Mouse (Mus musculus) erythroid progenitor cell, adult 5-6 weeks (primary cell): Measurements from ENCODE around the gene Krt78. TPM values are rescaled to one million over a fixed set of nuclear protein-coding genes. Genes with fewer than 3 reads are reported as not detected.
"Not testable (repeated sequence)": the region's sequence is repeated elsewhere in the genome, so short reads cannot be mapped to it uniquely, and the experiment has no call there.

Source experiments
- ATAC-seq: replicated peaks from 2 replicates; pipeline ENCODE4 v1.8.0; 2016; ENCODE audit warnings: moderate number of reproducible peaks, mild to moderate bottlenecking, moderate TSS enrichment, inconsistent platforms; ENCODE audit not compliant: poor library complexity, low FRiP score, severe bottlenecking
- total RNA-seq, 2 experiments: library from RNA; stranded (forward) in 1 of 2; stranded (reverse) in 1 of 2; fragments of 150-400 nt in 1 of 2; fragments of 186-747, 209-891 nt in 1 of 2; gene quantifications; 2 replicates each; pipeline versions ENCODE4 v1.2.3 to v1.2.4; 2015 to 2017; ENCODE audit warnings: low replicate concordance in 2 of 2

Gene Krt78
- total RNA-seq (2015; ENCODE audit: low replicate concordance) (not detected in 2 replicates), total RNA-seq (2017; ENCODE audit: low replicate concordance) (not detected in 2 replicates)

- ATAC-seq, result no peak
Observed at GRCm38 (mm10) chr15:101954187-101954586, at the start of gene Krt78. Gene Krt78 (minus strand): TSS chr15:101954287.

- ATAC-seq, result no peak
Observed at GRCm38 (mm10) chr15:102003516-102003915, 49.4 kb upstream of the Krt78 start.

GRCm38 (mm10) chr15:102002646-102003488 lies 48.8 kb upstream of the Krt78 start:
- no peak for ATAC-seq

GRCm38 (mm10) chr15:101999676-102000335 lies 45.7 kb upstream of the Krt78 start:
- ATAC-seq, result no peak

GRCm38 (mm10) chr15:101999156-101999555 lies 45.1 kb upstream of the Krt78 start:
- no peak for ATAC-seq

- not testable (repeated sequence) for ATAC-seq
Observed at GRCm38 (mm10) chr15:101996450-101997078, 42.5 kb upstream of the Krt78 start.

GRCm38 (mm10) chr15:101995484-101996236 lies 41.6 kb upstream of the Krt78 start:
- ATAC-seq, result no peak

GRCm38 (mm10) chr15:101994365-101994764 lies 40.3 kb upstream of the Krt78 start:
- ATAC-seq, result 0 out of 2 replicates have a peak, but pooled peaks have one; percentile 16

- ATAC-seq, result no peak
Observed at GRCm38 (mm10) chr15:101990946-101991345, 36.9 kb upstream of the Krt78 start.

- ATAC-seq, result no peak
Observed at GRCm38 (mm10) chr15:101988714-101989113, 34.6 kb upstream of the Krt78 start.

GRCm38 (mm10) chr15:101988119-101988518 lies 34.0 kb upstream of the Krt78 start:
- peak; percentile 54; the same call in 1 of the 2 replicates for ATAC-seq

GRCm38 (mm10) chr15:101984746-101985145 lies 30.7 kb upstream of the Krt78 start:
- ATAC-seq, result no peak

GRCm38 (mm10) chr15:101983949-101984601 lies 30.0 kb upstream of the Krt78 start:
- ATAC-seq, result peak; percentile 85

GRCm38 (mm10) chr15:101983315-101983948 lies 29.3 kb upstream of the Krt78 start:
- no peak for ATAC-seq

GRCm38 (mm10) chr15:101980849-101981248 lies 26.8 kb upstream of the Krt78 start:
- ATAC-seq, result no peak

GRCm38 (mm10) chr15:101977043-101977726 lies 23.1 kb upstream of the Krt78 start:
- peak; percentile 76 for ATAC-seq

GRCm38 (mm10) chr15:101976641-101977040 lies 22.6 kb upstream of the Krt78 start:
- ATAC-seq, result no peak

GRCm38 (mm10) chr15:101976023-101976422 lies 21.9 kb upstream of the Krt78 start:
- peak; percentile 72 for ATAC-seq
